Mouse (Mus musculus): ENCODE results near the gene Cadps. TPM values are rescaled to one million over a fixed set of nuclear protein-coding genes. Genes with fewer than 3 reads are reported as not detected.

Gene Cadps
- polyA plus RNA-seq, 1 experiment = 6.0 TPM

GRCm38 (mm10) chr14:12527296-12527695 lies 295.6 kb downstream of the Cadps start:
- Histone ChIP-seq H3K4me3 (ENCODE audit: control insufficient read depth, insufficient read depth, low read length) (no peak overlapping the region), H3K27me3 (ENCODE audit: control insufficient read depth, insufficient read depth, low read length) (no peaks in the 10 kb centered on the region), H3K36me3 (ENCODE audit: control insufficient read depth, insufficient read depth, low read length) (no peaks in the 10 kb centered on the region), H3K4me1 (replicated peaks; ENCODE audit: control insufficient read depth, insufficient read depth, low read length) (no peaks in the 10 kb centered on the region), H3K27ac (ENCODE audit: control insufficient read depth, insufficient read depth, low read length) (no peak overlapping the region)
- 78% methylated on average over 5 of the region's 5 CpGs for WGBS
- no peak for TF ChIP-seq CTCF (IDR thresholded peaks at IDR 0.05; ENCODE audit: borderline replicate concordance, control insufficient read depth, extremely low read depth, insufficient read depth, low read length, poor library complexity)
- TF ChIP-seq POLR2A (IDR thresholded peaks at IDR 0.05; ENCODE audit: control insufficient read depth, extremely low read depth, insufficient read depth, low read length, poor library complexity) = no peak
- no peak for DNase-seq

- no peaks in the 10 kb centered on the region for H3K36me3 ChIP-seq (ENCODE audit: control insufficient read depth, insufficient read depth, low read length)
- no peaks in the 10 kb centered on the region for H3K4me1 ChIP-seq (replicated peaks; ENCODE audit: control insufficient read depth, insufficient read depth, low read length)
- H3K4me3 ChIP-seq (ENCODE audit: control insufficient read depth, insufficient read depth, low read length) = no peak overlapping the region
- DNase-seq = no peak
- TF ChIP-seq POLR2A (IDR thresholded peaks at IDR 0.05; ENCODE audit: control insufficient read depth, extremely low read depth, insufficient read depth, low read length, poor library complexity) (no peak), CTCF (IDR thresholded peaks at IDR 0.05; ENCODE audit: borderline replicate concordance, control insufficient read depth, extremely low read depth, insufficient read depth, low read length, poor library complexity) (no peak)
- 88% methylated on average over 7 of the region's 7 CpGs for WGBS
- no peaks in the 10 kb centered on the region for H3K27me3 ChIP-seq (ENCODE audit: control insufficient read depth, insufficient read depth, low read length)
- H3K27ac ChIP-seq (ENCODE audit: control insufficient read depth, insufficient read depth, low read length) = no peak overlapping the region
Observed at GRCm38 (mm10) chr14:12507018-12507417, 315.9 kb downstream of the Cadps start.

DNA sequence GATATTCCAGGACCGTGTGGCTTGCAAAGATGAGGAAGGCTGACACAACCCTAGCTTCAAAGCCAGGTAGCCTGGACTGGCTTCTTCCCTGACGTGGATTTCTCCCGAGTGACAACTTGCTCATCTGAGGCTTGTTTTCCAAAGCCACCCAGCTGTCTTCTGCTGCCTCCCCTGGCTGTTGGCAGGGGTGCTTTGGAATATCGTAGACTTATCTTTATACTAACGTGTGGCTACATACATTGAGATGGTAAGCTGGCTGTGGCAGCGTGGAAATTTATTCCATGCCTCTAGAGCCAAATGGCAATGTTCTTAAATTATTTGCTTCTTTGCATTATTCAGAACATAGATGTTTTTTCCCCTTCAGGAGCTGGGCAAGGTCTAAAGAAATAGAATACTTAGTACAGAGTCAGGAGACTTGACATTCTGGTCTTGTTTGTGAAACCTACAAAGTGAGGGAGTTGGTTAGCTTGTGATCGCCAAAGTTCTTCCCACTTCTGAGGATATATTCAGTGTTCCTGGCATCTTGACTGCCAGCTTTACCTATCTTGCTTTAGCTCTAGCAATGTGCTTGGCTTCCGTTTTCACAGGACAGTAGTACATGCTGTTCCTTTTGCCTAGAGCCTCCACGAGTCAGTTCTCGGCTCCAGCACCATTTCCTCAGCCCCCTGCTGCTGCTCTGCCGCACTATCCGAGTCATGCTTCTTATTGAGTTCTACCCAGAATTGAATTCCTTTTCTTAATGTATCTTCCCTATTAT lies 318.5 kb downstream of the Cadps start:
- TF ChIP-seq POLR2A (IDR thresholded peaks at IDR 0.05; ENCODE audit: control insufficient read depth, extremely low read depth, insufficient read depth, low read length, poor library complexity) (no peak), CTCF (IDR thresholded peaks at IDR 0.05; ENCODE audit: borderline replicate concordance, control insufficient read depth, extremely low read depth, insufficient read depth, low read length, poor library complexity) (no peak)
- 86% methylated on average over 12 of the region's 12 CpGs for WGBS
- H3K36me3 ChIP-seq (ENCODE audit: control insufficient read depth, insufficient read depth, low read length) = no peaks in the 10 kb centered on the region
- H3K4me3 ChIP-seq (ENCODE audit: control insufficient read depth, insufficient read depth, low read length) = no peak overlapping the region
- H3K4me1 ChIP-seq (replicated peaks; ENCODE audit: control insufficient read depth, insufficient read depth, low read length) = no peaks in the 10 kb centered on the region
- H3K27ac ChIP-seq (ENCODE audit: control insufficient read depth, insufficient read depth, low read length) = no peak overlapping the region
- no peaks in the 10 kb centered on the region for H3K27me3 ChIP-seq (ENCODE audit: control insufficient read depth, insufficient read depth, low read length)
- DNase-seq = no peak

GRCm38 (mm10) chr14:12462206-12462605 lies 360.7 kb downstream of the Cadps start:
- 89% methylated on average over 4 of the region's 4 CpGs for WGBS
- H3K36me3 ChIP-seq (ENCODE audit: control insufficient read depth, insufficient read depth, low read length) = no peaks in the 10 kb centered on the region
- no peak for DNase-seq
- H3K4me3 ChIP-seq (ENCODE audit: control insufficient read depth, insufficient read depth, low read length) = no peak overlapping the region
- H3K27ac ChIP-seq (ENCODE audit: control insufficient read depth, insufficient read depth, low read length) = no peak overlapping the region
- H3K27me3 ChIP-seq (ENCODE audit: control insufficient read depth, insufficient read depth, low read length) = no peaks in the 10 kb centered on the region
- H3K4me1 ChIP-seq (replicated peaks; ENCODE audit: control insufficient read depth, insufficient read depth, low read length) = no peaks in the 10 kb centered on the region
- TF ChIP-seq POLR2A (IDR thresholded peaks at IDR 0.05; ENCODE audit: control insufficient read depth, extremely low read depth, insufficient read depth, low read length, poor library complexity) = no peak
- TF ChIP-seq CTCF (IDR thresholded peaks at IDR 0.05; ENCODE audit: borderline replicate concordance, control insufficient read depth, extremely low read depth, insufficient read depth, low read length, poor library complexity) = no peak

DNA sequence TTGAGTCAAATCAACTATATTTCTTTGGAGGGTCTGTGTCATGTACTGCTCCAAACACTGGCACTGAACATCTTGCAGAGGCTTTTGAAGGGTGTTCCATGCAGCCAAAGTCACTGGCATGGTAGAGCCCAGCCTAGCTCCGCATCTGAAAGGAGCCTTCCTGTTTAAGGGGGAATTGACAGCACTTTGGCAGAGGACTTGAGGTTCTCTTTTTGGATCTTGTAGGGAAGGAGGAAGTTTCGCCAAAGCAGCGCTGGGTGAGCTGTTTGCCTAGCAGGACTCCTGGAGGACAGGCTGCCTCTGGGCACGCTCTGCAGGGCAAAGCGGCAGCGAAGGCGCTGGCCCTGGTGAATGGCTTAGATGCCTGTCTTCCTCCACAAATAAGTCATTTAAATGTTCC lies 363.2 kb downstream of the Cadps start:
- Histone ChIP-seq H3K4me1 (replicated peaks; ENCODE audit: control insufficient read depth, insufficient read depth, low read length) (no peaks in the 10 kb centered on the region), H3K27ac (ENCODE audit: control insufficient read depth, insufficient read depth, low read length) (no peak overlapping the region), H3K27me3 (ENCODE audit: control insufficient read depth, insufficient read depth, low read length) (no peaks in the 10 kb centered on the region), H3K4me3 (ENCODE audit: control insufficient read depth, insufficient read depth, low read length) (no peak overlapping the region), H3K36me3 (ENCODE audit: control insufficient read depth, insufficient read depth, low read length) (no peaks in the 10 kb centered on the region)
- no peak for DNase-seq
- TF ChIP-seq POLR2A (IDR thresholded peaks at IDR 0.05; ENCODE audit: control insufficient read depth, extremely low read depth, insufficient read depth, low read length, poor library complexity) (no peak), CTCF (IDR thresholded peaks at IDR 0.05; ENCODE audit: borderline replicate concordance, control insufficient read depth, extremely low read depth, insufficient read depth, low read length, poor library complexity) (no peak)
- 50% methylated on average over 7 of the region's 7 CpGs for WGBS

GRCm38 (mm10) chr14:12455064-12455591 lies 367.8 kb downstream of the Cadps start:
- Histone ChIP-seq H3K4me1 (replicated peaks; ENCODE audit: control insufficient read depth, insufficient read depth, low read length) (no peaks in the 10 kb centered on the region), H3K27me3 (ENCODE audit: control insufficient read depth, insufficient read depth, low read length) (no peaks in the 10 kb centered on the region), H3K36me3 (ENCODE audit: control insufficient read depth, insufficient read depth, low read length) (no peaks in the 10 kb centered on the region), H3K27ac (ENCODE audit: control insufficient read depth, insufficient read depth, low read length) (no peak overlapping the region), H3K4me3 (ENCODE audit: control insufficient read depth, insufficient read depth, low read length) (no peak overlapping the region)
- WGBS = 93% methylated on average over 8 of the region's 8 CpGs
- no peak for DNase-seq
- TF ChIP-seq POLR2A (IDR thresholded peaks at IDR 0.05; ENCODE audit: control insufficient read depth, extremely low read depth, insufficient read depth, low read length, poor library complexity) (no peak), CTCF (IDR thresholded peaks at IDR 0.05; ENCODE audit: borderline replicate concordance, control insufficient read depth, extremely low read depth, insufficient read depth, low read length, poor library complexity) (no peak)
